Mouse (Mus musculus): ENCODE measurements around the gene Afmid. TPM values are rescaled to one million over a fixed set of nuclear protein-coding genes. Genes with fewer than 3 reads are reported as not detected.
A peak's percentile ranks its signal among the peaks of the same experiment; 100 is the strongest.
"Not testable (repeated sequence)": the region's sequence is repeated elsewhere in the genome, so short reads cannot be mapped to it uniquely, and the experiment has no call there.

The Afmid gene
- total RNA-seq, 2 experiments from 2014 or later = 4.6 to 6.7 TPM

DNA sequence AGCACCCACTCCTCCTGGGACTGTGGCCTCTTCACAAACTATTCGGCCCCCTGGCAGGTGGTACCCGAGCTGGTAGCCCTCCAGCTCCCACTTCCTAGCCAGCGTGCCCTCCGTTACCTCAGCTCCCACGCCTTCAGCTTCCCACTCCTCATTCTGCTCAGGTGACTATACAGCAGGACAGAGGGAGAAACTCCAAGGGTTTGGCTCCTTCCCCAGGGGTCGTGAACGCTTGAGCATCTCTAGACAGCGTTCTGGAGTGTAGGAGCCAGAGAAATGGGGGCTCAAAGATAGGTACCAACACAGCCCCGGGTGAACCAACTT lies 34.3 kb upstream of the Afmid start:
- DNase-seq (ENCODE audit: low spot score in 2 of 2) = no peak
- intact Hi-C loops (cut with DNase I) = no loop called here

DNA sequence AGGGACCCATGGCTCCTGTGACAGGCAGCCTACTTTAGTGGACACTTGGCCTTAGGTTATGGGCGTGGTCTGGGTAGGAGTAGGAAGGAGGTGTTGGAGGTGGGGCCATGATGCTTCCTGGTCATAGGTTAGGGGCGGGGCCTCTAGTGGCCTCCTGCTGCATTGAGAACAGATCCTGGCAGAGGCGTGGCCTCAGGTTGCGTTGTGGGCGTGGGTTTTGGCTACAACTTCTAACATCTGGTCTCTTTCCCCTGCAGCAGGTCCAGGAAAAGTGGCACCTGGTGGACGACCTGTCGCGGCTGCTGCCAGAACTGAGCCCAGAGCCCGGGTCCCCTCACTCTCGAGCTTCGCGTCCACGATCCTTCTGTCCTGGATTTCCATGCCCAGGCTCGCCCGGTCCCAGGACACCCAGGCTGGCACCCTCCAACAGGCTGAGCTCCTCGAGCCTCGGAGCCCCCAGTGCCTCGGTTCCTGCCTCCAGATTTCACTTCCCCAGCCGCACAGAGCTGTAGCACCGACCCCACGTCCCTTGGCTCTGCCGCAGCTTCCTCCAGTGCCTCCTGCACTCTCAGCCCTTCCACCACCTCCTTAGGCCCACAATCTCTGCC lies 33.3 kb upstream of the Afmid start:
- DNase-seq (ENCODE audit: low spot score in 2 of 2) = no peak
- intact Hi-C loops (cut with DNase I) = no loop called here

DNA sequence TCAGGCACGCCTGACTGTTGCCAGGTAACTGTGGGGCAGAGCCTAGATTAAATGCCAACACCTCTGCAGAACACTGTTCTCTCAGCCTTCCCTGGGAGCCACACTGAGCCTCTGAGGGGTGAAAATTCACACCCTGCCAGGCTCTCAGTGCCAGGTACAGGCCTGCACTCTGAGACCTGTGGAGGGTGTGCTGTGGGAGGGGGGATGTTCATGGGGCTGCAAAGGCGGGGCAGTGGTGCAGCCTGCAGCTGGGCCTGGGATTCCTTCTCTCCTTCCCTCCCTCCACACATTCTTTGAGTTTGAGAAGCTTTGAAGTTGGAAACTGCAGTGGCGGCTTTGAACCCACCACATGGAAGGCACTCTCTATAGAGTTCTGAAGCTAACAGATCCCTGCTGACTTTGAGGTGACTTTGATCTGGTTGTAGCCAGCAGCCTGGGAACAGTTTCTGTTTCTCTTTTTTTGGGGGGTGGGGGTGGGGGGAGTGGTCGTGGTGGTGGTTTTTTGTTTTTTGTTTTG lies 31.6 kb upstream of the Afmid start:
- no peak for DNase-seq (ENCODE audit: low spot score in 2 of 2)

DNA sequence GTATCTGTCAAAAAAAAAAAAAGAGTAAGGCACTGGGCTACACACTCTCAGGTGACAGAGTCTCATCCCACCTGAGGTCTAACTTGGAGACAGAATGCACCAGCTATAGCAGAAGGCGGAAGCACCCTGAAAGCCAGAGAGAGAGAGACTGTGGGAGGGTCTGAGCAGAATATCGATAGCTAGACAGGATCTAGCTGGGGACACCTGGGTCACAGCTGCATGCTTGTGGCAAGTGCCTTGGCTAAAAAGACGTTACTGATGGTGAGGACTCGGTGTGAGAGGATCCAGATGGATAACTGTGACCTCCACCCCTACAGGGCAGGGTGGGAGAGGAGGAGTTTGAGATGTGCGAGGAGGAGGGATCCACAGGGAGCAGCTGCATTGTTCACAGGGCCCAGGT lies 28.8 kb upstream of the Afmid start:
- intact Hi-C loops (cut with DNase I) = no loop called here
- DNase-seq (ENCODE audit: low spot score in 2 of 2) = no peak

More for the DNA sequence above, 31.6 kb upstream of the Afmid start:
- intact Hi-C loops (cut with DNase I) = no loop called here

DNA sequence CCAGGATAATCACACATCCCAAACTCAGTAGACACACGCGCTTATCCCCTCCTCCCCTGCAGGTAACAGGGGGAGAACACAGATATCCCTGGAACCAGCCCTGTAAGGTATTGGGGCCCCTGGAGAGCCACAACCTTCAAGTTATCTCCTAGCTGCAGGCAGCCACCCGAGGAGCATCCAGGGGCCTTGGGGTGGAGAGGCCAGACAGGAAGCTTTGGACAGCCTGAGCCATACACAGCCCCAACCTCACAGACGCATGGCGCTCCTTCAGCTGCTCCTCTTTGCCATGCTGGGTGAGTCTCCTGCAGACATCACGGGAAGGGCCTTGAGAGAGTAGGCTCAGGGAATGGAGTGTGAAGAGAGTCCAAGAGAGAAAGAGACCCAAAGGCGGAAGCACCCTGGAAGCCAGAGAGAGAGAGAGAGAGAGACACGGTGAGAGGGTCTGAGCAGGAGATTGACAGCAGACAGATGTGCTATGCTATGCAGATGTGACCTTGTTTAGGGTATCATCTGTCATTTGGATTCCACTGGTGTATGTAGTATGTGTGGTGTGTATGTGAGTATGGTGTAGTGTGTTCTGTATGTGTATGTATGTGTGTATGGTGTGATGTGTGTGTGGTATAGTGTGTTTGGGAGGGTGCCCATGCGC lies 28.1 kb upstream of the Afmid start, which contains the start of gene 6030468B19Rik:
TSS of gene 6030468B19Rik (plus strand) at position 150 of the 649 bp plus-strand sequence.
- intact Hi-C loops (cut with DNase I) = no loop called here
- DNase-seq (ENCODE audit: low spot score in 2 of 2) = no peak

DNA sequence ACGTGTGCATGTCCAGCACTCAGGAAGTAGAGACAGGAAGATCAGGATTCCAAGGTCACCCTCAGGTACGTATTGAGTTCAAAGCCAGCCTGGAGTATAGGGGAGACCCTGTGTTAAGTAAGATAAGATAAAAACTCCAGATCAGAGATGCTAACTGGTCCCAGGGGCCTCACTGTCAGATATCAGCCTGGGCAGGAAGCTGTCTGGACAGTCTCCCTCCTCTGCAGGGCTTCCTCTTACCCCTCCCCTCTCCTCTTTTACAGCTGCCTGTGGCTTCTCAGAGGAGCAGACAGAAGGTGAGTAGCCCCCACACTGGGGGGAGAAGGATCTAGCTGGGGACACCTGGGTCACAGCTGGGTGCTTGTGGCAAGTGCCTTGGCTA lies 27.6 kb upstream of the Afmid start:
- DNase-seq (ENCODE audit: low spot score in 2 of 2) = no peak
- intact Hi-C loops (cut with DNase I) = no loop called here

DNA sequence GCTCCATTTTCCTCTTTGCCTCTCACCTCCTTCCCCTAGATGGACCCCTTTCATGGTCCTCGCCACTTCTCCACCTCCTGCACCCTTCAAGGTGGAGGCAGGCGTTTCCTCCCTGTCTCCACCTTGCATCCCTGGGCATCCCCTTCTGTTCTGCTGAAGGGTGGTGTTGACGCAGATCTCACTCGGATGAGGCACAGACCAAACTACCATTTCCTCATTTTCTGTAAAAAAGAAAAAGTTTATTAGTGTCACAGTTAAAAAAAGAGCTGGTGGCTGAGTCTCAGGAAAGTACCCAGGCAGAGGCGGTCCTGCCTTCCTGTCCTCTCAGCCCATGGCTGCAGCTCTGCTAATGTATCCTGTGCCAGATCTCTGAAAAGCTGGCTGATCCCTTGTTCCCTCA lies 26.6 kb upstream of the Afmid start:
- intact Hi-C loops (cut with DNase I) = no loop called here
- no peak for DNase-seq (ENCODE audit: low spot score in 2 of 2)

DNA sequence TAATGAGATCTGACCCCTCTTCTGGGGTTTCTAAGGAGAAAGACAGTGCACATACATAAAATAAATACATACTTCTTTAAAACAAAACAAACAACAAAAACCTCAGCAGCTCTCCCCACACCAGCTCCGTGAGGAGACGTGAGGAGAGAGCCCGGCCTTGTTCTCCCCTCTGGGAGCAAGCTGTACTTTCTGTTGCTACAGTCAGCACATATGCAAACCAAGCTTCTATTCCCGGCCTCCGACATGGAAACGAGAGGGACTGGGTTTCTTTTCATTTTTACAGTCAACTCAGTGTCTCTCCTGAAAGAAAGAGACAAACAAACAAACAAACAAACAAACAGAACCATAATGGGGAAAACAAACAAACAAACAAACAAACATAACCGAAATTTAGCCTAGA lies 25.7 kb upstream of the Afmid start:
- no peak for DNase-seq (ENCODE audit: low spot score in 2 of 2)
- intact Hi-C loops (cut with DNase I) = no loop called here

DNA sequence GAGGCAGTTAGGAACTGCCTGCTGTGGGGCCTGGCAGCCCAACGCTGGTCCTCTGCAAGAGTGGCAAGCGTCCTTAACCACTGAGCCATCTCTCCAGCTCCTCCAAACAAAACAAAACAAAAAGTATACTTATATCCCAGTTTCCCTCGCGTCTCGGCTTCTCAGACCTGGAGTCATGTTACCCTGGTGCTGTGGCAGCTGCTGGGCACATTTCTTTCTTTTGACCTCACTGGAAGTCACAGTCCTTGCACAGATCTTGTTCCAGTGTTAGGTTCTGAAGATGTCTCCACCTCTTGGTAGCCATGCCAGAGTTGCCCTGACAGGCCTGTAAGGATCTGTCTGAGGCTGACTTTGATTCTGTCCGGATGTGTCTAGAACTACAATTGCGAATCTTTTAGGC lies 24.1 kb upstream of the Afmid start:
- intact Hi-C loops (cut with DNase I) = no loop called here
- no peak for DNase-seq (ENCODE audit: low spot score in 2 of 2)

DNA sequence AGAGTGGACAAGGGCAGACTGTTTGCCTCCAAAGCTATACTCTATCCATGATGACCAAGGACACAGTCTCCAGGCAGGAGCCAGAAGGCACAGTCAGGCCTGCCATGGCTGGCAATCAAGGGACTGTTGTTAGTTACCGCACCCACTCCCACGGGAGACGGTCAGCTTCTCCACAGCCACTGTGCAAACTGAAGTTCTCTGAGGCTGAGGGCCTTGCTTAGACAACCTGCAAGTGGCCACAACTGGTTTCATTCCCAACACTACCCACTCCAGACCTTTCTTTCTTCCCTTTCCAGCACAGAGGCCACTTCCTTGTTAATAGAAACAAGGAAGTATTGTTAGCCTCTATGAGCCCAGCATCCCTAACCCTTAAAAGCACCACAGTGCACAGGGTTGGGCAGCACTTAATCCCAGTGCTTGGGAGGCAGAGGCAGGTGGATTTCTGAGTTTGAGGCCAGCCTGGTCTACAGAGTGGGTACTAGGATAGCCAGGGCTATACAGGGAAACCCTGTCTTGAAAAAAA lies 22.5 kb upstream of the Afmid start:
- DNase-seq (ENCODE audit: low spot score in 2 of 2) = no peak
- intact Hi-C loops (cut with DNase I) = no loop called here

DNA sequence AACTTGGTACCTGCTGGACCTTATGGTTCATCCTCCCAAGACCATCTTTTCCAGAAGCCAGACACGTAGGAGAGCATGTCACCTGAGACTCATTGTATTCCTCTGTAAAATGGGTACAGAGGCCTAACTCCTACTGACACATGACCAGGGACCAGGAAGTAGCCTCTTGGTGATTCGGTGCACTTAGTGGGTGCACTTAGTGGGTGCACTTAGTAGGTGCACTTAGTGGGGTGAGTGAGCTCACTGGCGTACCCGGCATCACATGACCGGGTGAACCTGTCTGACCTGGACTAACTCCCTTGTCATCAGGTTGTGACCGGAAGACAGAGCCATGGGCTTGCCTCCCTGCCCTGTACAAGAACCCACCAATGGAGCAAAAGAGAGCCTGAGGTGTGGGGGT lies 18.9 kb upstream of the Afmid start:
- no peak for DNase-seq (ENCODE audit: low spot score in 2 of 2)
- intact Hi-C loops (cut with DNase I) = no loop called here

DNA sequence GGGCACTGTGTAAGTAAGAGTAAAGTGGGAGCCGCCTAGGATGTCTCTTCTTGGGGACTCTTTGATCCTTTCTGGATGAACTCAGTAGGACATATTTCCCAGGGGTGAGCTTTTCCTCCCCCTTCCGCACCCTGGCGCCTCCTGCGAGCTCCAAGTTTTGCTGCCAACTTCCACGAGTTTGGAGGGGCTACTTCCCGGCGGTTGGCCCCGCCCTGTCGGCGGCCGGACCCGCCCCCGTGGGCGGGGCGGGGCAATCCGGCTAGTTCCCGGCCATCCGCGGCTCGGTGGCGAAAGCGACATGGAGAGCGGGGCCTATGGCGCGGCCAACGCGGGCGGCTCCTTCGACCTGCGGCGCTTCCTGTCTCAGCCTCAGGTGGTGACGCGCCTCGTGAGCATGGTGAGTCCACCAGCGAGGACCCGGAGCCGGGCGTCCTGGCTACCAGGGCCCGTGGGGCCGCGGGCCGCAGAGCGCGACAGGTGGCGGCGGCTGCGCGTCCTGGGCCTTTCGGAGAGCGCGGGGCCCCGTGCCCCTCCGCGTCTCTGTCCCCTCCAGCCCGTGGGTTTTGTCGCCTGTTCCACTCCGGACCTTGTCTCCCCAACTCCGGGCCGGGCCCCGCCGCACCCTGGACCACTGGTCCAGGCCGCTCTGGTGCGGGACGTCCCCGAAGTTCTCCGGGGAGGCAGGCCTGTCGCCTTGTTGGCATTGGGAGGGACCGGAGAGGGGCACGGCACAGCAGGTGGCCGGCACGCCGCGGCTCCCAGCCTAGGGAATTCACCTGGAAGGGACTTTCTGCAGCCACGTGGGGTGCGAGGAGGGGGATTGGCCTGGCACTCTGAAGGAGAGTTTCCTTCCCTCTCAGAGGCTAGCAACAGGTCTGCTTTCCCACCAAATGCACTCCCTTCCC lies 16.1 kb upstream of the Afmid start, which contains the start of the genes Gm20708 and Syngr2:
TSS of gene Gm20708 (plus strand) at position 262 of the 905 bp plus-strand sequence.
TSS of gene Syngr2 (plus strand) at position 262 of the 905 bp plus-strand sequence.
- intact Hi-C loops (cut with DNase I) = no loop called here

DNA sequence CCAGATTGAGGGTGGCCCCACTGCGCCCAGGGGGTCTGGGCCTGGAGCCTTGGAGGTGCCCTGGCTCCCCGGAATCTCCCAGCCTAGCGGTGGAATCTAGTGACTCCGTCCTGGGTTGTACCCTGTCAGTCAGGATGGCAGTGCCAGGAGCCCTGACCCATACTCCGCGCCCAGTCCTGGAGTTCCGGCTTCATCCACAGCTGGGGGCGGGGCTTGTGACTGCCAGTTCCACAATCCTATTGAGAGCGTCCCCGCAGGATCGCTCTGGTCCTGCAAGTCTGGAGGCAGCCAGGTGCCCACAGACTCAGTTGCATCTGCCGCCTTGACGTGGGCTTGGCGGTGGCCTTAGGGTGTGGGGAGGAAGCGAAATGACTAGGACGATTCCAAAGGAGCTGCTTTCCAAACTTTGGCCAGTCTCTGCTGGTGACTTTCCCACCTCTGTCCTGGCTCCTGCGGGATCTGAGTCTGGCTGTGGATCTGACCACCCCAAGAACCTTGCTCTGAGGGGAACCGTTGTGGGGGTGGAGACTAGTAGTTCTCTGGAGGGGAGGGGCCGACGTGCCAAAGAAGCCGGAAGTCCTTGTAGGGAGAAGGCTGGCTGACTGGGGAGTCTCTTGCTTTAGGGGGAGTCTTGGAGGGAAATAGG lies 15.2 kb upstream of the Afmid start:
- intact Hi-C loops (cut with DNase I) = no loop called here
- DNase-seq (ENCODE audit: low spot score in 2 of 2) = peak; percentile 56 to 57

More for the DNA sequence above, 16.1 kb upstream of the Afmid start, which contains the start of the genes Gm20708 and Syngr2:
- DNase-seq (ENCODE audit: low spot score in 2 of 2) = peak in 1 of 2 experiments; percentile 38

DNA sequence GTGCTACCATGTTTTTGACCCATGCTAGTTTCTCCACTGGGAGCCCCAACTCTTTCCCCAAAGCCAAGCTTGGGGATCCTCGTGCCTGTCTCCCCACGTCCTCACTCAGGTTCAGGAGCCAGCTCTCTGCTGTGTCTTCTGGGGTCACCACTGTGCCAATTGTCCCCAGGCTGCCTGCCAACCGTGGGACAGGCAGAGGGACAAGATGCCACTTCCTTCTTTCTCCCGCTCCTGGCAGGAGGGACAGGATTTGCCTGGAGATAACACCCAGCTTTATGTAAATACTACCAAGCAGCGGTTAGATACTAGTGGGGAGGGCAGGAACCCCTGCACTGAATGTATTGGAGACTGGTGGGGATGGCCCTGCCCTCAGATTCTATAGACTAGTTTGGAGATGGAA lies 11.9 kb upstream of the Afmid start:
- DNase-seq (ENCODE audit: low spot score in 2 of 2) = no peak
- intact Hi-C loops (cut with DNase I) = no loop called here

DNA sequence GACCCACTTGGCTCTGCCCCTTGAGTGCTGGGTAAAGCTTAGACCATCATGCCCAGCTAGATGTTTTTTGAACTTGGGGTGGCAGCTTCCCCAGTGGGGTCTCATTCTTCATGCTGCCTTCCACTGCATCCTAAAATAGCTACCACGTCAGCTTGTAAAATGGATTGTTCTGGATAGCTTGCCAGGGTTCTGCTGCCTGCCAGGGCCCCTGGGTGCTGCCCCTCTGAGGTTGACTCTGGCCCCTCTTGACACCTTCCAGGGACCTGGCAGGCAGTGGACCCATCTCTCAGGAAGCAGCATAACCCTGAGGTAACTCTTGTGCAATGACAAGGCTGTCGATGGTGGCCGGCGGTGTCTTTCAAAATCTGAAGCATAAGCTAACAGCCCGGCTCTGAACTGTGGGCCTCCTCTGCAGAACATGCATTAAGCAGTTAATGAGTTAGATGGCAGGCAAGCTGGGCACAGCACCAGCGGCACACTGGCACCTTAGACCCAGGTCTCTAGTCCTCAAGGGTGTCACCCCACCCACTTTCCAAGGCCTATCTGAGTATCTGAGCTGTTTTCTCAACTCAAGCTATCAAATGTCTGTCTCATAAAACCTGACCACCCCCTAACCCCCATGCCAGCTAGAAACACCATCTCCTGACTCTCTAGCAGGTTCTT lies 10.9 kb upstream of the Afmid start:
- intact Hi-C loops (cut with DNase I) = no loop called here
- no peak for DNase-seq (ENCODE audit: low spot score in 2 of 2)

DNA sequence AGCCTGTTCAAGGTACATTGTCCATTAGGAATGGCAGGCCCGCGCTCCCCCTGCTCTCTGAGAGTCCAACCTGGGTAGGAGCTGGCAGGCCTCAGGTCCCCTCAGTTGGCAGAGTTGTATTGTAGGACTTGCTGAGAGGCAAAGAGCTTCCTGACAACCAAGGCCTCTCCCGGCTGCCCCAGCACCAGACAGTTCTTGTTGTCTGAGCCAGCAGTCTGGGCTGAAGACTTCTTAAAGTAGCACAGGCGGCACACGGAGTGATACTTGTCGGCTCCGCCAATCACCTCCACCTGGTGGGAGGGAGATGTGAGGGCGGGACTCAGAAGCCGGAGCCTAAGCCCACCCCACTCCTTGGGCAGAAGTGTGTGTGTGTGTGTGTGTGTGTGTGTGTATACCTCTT lies 9.9 kb upstream of the Afmid start:
- peak in 1 of 2 experiments; percentile 31 for DNase-seq (ENCODE audit: low spot score in 2 of 2)

DNA sequence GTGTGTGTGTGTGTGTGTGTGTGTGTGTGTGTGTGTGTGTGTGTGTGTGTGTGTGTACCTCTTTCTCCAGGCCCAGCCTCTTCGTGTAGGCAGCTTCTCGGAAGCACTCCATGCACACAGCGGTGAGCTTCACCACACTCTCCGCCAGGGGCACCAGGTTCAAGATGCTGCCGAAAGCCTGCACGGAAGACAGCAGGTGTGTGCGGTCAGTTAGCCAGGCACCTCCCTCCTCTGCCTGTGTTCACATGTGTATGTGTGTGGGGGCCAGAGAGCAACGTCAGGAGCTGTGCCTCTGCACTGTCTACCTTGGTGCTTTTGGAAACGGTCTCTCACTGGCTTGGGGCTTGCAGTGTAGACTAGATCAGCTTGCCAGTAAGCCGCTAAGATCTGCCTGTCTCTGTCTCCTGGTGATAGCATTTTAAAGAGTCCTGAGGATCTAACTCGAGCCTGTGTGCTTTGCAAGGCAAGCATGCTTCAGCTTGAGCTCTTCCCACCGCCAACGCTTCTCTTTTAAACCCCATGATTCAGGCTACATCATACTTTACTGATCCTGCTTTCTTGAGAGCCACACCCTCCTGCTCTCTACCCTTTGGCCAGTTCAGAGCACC lies 9.2 kb upstream of the Afmid start:
- DNase-seq (ENCODE audit: low spot score in 2 of 2) = peak in 1 of 2 experiments; percentile 53
- intact Hi-C loops (cut with DNase I) = no loop called here

More for the DNA sequence above, 9.9 kb upstream of the Afmid start:
- intact Hi-C loops (cut with DNase I) = not testable (repeated sequence)

DNA sequence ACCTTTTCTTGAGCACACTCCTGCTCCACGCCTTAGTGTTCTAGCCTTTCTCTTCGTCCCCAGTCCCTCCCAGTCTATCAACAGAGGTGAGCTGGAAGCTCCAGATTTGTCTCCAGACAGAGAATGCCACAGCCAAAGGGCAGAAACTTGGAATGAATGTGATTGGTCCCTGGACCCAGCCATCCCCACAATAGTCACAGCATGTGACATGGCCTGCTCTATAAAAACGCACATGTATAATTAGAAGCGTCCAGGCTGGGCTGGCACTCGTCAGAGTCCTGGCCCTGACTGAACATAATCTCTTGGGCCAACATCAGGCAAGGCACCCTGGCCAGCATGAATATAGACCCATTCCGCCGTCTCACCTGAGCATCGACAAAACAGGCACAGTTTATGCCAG lies 6.6 kb upstream of the Afmid start:
- intact Hi-C loops (cut with DNase I) = no loop called here
- no peak for DNase-seq (ENCODE audit: low spot score in 2 of 2)

DNA sequence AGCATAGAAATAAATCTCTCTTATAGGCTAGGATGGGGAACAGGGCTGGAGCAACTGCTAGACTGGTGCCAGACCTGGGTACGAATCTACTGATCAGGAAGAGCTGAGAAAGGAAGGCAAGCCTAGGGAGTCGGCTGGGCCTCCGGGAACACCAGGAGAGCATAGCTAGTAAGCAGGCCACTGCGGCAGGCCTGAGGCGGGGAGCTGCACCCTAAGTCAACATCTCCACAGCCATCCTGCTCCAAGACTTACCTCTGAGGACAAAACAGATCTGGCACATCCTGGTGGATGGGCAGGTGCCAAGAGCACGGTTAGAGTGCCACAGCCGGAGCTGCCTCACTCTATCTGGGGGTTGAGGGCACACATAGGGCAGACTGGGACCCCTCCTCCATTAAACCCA lies 5.6 kb upstream of the Afmid start:
- intact Hi-C loops (cut with DNase I) = loop anchor here (5.0 to 10.0 kb wide), 2 partner anchors 453 to 575 kb away; no protein-coding TSS in a partner anchor
- DNase-seq (ENCODE audit: low spot score in 2 of 2) = no peak
